Mouse (Mus musculus) spleen, adult 2 months (tissue): Measurements from ENCODE around the gene Sp4.

Source experiments
- CTCF ChIP-seq: fragments of 200-500 bp; IDR thresholded peaks from 2 replicates; pipeline ENCODE4 v1.5.1; 2011; ENCODE audit warnings: mild to moderate bottlenecking, inconsistent platforms; ENCODE audit not compliant: insufficient read depth, insufficient read length, insufficient replicate concordance; ENCODE audit errors: extremely low read depth
- POLR2A ChIP-seq: fragments of 200-500 bp; IDR thresholded peaks from 2 replicates; pipeline ENCODE4 v1.6.1; 2011; ENCODE audit warnings: low read depth, low read length, inconsistent platforms

DNA sequence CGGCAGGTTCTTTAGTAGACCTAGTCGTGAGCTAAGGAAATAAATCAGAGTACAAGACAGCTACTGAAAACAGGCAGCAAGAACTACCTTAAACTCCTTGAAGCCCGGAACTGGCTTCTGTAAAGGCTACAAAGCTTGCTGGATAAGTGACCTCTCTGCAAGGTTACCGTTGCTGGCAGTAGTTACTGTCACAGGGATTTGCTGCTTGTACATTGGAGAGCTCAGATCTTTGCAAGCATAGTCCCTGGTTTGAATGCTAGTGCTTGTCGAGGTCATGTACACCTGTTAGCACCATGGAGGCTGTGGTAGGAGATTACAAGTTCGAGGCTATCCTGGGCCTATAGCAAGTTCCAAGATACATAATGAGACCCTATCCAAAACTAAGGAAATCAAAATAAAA lies 16.1 kb downstream of the Sp4 start:
- no peak for TF ChIP-seq CTCF
- TF ChIP-seq POLR2A = no peak
